Mouse (Mus musculus) urinary bladder, adult 2 months (tissue): ENCODE measurements around the gene Sertad2. TPM values are rescaled to one million over a fixed set of nuclear protein-coding genes. Genes with fewer than 3 reads are reported as not detected.

ENCODE experiments used
- DNase-seq: peaks from one replicate; pipeline ENCODE4 v3.0.0; 2022; ENCODE audit warnings: low spot score
- polyA plus RNA-seq: library from polyadenylated mRNA; depleted of rRNA; stranded (reverse); fragments of >200 nt; gene quantifications from 2 replicates; pipeline ENCODE4 v1.2.3, GENCODE M21; 2012

The Sertad2 gene
- polyA plus RNA-seq, 1 experiment, result 18.0 TPM

GRCm38 (mm10) chr11:20594229-20595201 lies 51.5 kb downstream of the Sertad2 start:
- no peak for DNase-seq

GRCm38 (mm10) chr11:20603066-20603812 lies 60.2 kb downstream of the Sertad2 start:
- no peak for DNase-seq

- no peak for DNase-seq
Observed at GRCm38 (mm10) chr11:20604119-20604518, 61.1 kb downstream of the Sertad2 start.

GRCm38 (mm10) chr11:20605613-20606012 lies 62.6 kb downstream of the Sertad2 start:
- DNase-seq, result no peak

- DNase-seq, result no peak
Observed at GRCm38 (mm10) chr11:20608442-20608841, 65.4 kb downstream of the Sertad2 start.

- DNase-seq, result no peak
Observed at GRCm38 (mm10) chr11:20613223-20613622, 70.2 kb downstream of the Sertad2 start.

- no peak for DNase-seq
Observed at GRCm38 (mm10) chr11:20616103-20616502, 73.0 kb downstream of the Sertad2 start.

GRCm38 (mm10) chr11:20627146-20627545 lies 84.1 kb downstream of the Sertad2 start:
- no peak for DNase-seq

- no peak for DNase-seq
Observed at GRCm38 (mm10) chr11:20628216-20628615, 85.2 kb downstream of the Sertad2 start.

DNA sequence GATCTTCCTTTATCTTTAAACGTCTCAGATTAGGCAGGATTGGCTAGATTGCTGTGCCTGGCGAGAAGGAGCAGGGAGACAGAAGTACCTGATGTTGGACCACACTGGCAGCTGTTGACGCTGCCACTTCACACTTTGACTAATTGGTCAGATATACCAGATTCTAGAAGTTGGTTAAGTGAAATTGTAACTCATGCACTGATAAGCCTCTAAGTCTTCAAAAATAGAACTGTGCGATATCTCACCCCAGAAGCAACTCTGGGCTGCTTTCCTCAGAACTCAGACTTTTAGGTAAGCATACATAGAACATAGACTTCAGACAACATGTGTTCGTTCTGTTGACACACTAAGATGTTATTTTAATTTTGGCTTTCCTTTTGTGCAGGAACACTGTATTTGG lies 86.6 kb downstream of the Sertad2 start:
- DNase-seq, result no peak

- peak; percentile 90 for DNase-seq
Observed at GRCm38 (mm10) chr11:20631026-20631940, 88.2 kb downstream of the Sertad2 start.

- peak; percentile 93 for DNase-seq
Observed at GRCm38 (mm10) chr11:20631941-20632618, 89.0 kb downstream of the Sertad2 start.

DNA sequence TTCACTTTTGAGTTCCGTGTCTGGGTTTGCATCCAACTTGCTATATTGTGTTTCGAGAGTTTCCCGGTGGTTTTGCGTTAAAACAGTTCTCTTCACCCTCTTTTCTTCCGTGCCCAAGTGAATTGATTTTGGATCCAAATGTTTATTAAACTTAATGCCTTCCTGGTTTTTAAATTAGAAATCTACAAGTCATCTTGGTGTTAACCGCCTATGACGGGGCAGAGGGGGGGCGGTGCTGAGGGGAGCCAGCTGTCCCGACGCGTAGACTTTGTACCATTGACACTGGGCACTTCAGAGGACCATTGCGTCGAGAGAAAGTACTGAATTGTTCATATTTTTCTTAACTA lies 89.5 kb downstream of the Sertad2 start:
- DNase-seq, result no peak

DNA sequence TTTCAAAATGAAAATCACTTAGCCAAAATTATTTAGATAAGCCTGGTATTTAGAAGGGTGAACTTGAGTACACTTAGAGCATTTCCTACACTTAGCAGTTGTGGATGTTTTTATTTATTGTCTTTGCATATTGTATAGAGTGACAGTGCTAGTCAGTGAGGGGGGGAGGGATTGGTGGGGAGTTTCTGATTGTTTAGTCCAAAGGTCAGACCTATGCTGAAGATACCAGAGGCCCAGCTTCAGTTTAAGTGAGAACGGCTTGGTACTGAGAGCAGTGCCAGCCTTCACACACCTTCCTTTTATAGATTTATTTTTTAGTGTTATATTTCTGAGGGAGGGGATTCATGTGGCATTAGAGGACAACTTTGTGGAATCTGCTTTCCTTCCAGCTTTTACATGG lies 91.5 kb downstream of the Sertad2 start:
- no peak for DNase-seq

- no peak for DNase-seq
Observed at GRCm38 (mm10) chr11:20635646-20636045, 92.6 kb downstream of the Sertad2 start.

DNA sequence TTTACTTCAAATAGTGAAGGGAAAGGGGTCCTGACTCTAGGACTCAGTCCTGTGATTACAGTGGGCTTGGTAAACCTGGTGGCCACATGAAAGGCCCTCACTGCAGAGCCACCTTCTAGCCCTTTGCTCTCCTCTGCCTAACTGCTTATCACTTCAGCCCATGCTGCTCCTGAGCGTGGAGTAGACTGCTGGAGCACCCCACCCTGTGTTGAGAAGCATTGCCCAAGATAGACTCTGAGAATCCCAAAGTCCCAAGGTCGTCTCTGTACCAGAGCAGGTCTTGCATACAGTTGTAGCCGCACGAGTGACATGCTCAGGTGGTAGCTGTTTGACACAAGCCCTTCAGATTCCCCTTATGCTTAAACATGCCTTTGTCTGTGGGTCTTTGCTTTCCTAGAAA lies 93.1 kb downstream of the Sertad2 start:
- no peak for DNase-seq

DNA sequence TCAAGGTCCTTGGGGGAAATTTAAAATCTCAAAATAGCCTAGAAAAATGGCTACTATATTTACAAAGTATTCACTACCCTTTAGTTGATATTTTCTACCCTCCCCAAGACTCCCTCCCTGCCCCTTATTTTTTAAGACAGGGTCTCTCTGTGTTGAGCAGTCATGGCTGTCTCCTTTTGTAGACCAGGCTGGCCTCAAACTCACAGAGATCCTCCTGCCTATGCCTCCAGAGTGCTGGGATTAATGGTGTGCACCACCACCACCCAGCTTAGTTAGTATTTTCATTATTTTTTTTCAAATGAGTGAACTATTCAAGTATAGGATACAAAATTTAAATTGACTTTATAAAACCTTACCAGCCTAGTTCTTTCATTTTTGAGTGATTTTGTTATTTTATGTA lies 94.0 kb downstream of the Sertad2 start:
- no peak for DNase-seq

DNA sequence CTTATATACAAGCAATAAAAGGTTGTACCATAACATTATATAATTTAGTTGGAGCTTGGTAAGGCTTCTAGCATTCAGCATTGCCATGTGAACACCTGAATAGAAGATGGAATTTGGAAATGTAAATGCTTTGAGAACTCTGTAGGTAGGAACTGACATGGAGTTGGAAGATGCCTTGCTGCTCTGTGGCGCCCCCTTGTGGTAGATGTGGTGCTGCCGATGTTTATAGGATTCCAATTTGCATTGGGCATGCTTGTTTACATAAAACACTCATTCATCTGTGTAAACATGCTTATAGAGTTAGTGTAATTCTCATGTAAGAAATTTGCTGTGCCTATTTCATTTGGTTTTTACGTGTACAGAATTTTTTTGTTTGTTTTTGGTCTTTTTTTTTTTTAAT lies 95.8 kb downstream of the Sertad2 start:
- DNase-seq, result no peak

DNA sequence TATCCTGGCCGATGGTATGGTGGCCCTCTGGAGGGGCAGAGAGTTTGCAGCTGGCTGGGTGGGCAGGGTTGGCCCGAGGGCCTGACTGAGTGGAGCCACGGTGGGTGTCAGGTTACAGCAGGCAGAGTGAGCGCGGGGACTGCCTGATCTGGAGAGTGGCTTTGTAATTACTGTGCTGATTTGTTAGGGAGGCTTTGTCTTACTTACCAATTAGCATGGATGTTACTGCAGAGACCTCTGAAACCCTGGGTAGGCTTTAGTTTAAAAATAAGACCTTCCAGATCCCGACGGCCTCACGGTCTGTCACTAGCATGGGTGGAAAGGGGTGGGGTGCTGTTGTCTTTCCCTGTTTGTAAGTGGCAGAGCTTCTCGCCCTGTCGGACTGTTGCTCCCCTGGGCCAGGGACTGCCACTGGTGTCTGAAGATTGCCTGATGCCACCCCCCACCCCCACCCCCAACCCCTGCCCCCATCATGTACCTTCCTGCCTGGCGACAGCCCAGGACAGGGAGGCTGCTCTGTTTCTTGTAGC lies 96.9 kb downstream of the Sertad2 start:
- DNase-seq, result no peak

DNA sequence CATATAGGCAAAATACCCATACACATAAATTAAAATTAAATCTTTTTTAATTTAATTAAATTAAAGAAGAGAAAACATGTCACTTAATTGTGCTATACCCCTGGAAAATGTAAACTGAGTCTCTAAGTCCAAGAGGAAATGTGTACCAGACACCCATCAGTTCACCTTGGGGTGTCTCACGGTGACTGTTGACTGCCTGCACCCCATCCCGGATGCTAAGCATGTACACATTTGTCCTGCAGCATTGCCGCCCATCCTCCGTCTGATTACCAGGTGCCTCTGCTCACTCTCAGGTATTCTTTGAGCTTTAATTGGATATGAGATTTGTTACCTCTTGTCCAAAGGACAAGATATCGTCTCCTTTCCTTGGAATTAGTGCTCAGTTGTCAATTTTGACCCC lies 99.3 kb downstream of the Sertad2 start:
- DNase-seq, result no peak

GRCm38 (mm10) chr11:20643161-20643560 lies 100.1 kb downstream of the Sertad2 start:
- no peak for DNase-seq
